Mouse (Mus musculus) layer of hippocampus, adult 18-20 months (tissue): ENCODE results near the gene Cisd3. TPM values are rescaled to one million over a fixed set of nuclear protein-coding genes. Genes with fewer than 3 reads are reported as not detected.

ENCODE experiments used
- DNase-seq, 2 experiments: peaks; one replicate each; pipeline ENCODE4 v3.0.0; 2022; ENCODE audit warnings: low spot score in 2 of 2
- total RNA-seq, 2 experiments: library from RNA; stranded (reverse); gene quantifications; 2 replicates each; pipeline ENCODE4 v1.2.3; 2021

The Cisd3 gene
- total RNA-seq, 2 experiments from 2014 or later, result 51.3 to 52.0 TPM

DNA sequence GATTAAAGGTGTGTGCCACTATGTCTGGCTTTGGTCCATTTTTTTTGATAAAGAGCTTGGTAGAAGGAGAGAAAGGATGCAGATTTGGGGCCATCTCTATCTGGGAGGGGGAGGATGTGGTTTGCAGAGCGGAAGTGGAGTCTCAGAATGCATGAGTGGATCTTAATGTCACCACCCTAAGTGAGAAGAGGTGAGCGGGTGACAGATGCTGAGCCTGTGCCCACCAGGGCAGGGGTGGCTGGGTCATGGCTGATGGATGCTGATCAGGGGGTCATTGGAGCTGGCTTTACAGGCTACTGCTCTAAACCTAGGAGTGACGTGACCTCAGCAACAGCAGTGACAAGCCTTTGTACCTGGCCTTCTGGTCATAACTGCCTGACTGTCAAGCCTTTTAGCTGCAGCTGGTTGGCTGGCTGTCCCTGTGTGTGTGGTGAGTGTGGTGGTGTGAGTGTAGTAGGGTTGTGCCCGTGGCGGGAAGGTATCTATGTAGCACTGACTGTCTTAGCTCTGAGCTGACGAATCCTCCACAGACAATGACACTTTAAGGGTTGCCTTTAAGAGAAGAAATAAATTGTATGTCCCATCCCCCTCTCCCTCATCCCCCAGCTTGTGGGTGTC lies 1.5 kb upstream of the Cisd3 start:
- DNase-seq, result no peak

DNA sequence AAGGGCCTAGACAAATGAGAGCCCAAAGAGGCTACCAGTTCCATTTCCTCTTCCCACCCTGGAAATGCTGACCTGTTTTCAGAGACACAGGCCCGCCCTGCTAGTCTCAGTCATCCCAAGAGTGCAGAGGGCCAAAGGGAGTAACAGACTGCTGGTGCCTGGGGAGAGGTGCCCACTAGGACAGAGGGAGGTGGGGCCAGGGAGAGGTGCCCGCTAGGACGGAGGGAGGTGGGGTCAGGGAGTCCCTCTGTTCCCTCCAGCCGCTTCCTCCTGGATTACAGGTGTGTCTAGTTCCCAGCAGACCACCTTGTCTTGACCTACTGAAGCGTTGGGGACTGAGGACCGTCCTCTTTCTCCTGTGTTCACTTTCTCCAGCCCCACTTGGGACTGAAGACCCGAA lies 860 bp upstream of the Cisd3 start:
- no peak for DNase-seq

DNA sequence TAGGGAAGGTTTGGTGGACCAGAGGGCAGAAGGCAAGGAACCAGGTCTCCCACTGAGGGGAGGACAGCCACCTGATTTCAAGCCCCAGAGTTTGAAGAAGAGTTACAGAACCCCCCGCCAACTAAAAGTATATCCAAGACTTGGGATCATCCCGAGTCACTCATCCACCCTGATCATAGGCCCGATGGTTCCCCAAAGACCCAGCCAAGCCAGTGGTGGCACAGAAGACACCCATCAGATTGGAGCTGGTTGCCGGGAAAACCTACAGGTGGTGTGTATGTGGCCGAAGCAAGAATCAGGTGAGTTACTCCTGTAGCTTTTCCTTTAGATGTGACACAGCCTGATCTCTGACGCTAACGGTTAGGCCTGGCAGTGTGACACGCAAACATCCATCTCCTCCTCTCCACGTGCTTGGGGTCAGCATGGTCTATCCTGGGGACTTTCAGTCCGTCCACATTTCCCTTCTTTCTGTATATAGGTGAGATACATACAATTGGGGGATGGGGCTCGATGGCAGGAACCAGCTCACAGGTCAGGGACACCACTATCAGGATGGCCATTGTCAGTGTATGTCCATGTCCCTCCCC lies 789 bp downstream of the Cisd3 start:
- DNase-seq, result no peak

DNA sequence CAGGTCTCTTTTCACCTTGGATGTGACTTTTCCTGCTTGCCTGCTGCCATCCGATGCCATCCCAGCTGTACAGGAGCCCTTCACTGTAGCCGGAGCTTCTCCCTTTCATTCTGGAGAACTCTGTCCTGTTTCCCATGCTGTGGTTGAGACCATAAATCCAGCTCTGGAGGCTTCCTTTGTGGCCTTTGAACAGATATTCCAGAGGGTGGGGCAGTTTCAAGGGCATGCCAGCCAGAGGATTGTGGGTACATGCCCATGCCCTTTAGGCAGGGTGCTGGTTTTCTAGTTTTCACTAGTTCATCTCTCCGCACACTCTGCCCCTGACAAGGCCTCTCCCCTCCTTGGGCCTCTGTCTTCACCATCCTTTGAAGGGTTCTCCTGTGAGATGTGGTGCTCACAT lies 1.4 kb downstream of the Cisd3 start:
- no peak for DNase-seq

DNA sequence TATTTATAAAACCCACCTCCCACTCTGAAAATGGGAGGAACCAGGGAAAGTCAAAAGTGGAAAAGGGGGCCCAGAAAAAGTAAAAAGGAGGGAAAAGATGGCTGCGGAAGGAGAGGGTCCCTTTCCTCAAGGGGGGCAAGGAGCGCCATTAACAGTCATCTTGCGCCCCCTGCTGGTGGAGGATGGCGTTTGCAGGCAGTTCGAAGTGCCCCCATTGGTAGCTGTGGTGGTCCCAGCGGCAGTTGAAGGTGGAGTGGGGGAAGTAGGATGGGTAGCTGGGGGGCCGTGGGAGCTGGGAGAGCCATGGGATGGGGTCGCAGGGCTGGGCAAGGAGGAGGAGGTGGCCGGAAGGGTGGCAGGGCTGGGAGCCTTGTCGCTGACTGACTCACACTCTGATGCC lies 4.2 kb downstream of the Cisd3 start:
- DNase-seq, result peak in 1 of 2 experiments; percentile 62

DNA sequence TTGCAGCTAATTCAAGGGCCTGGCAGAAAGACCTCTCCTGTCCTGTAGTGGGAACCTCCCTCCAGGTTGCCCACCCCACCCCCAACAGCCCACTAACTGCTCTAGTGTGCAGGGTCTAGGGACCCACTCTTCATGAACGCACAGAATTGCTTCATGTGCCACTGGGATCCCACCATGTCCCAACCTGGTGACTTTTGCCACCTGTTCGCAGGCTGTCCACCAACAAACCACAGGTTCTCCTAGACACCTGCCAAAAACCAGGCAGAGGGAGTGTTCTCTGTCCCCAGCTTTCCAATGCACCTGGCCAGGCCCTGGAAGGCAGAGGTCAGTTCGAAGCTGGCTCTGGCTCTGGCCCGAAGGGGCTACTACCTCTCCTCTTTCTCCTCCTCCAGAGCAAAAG lies 8.8 kb downstream of the Cisd3 start:
- DNase-seq, result no peak

DNA sequence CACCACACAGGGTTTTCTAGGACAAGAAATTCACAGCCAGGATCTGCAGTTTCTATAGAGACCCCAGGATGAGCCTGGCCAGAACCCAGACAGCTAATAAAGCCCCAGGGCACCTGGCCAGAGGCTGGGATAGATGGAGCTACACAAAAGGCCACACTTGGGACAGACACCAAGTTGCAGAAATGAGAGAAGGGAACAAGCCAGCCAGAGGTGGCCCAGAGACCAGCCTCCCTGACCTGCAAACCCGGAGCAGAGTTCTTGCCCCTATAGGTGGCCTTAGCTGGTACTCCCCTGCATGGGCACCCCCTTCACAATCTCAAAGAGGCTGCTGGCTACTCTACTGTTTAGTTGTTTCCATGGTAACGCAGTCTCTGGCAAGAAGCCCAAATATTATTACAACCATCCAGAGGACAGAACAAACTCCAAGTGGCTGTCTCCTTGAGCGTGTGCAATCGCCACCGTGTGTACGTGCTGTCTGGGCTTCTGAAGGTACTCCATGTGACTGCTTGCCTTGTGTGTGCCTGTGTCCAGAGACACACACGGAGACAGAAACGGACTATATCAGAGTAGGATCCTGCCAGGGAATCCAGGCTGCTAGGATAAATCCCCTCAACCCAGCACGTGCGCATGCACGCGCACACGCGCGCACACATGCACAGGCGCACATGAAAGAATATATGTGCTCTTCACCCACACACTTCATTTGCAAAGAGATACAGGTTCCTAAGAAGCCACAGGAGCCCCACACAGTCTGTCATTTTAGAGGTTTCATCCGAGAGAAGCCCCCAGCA lies 9.5 kb downstream of the Cisd3 start:
- DNase-seq, result peak in 1 of 2 experiments; percentile 73

DNA sequence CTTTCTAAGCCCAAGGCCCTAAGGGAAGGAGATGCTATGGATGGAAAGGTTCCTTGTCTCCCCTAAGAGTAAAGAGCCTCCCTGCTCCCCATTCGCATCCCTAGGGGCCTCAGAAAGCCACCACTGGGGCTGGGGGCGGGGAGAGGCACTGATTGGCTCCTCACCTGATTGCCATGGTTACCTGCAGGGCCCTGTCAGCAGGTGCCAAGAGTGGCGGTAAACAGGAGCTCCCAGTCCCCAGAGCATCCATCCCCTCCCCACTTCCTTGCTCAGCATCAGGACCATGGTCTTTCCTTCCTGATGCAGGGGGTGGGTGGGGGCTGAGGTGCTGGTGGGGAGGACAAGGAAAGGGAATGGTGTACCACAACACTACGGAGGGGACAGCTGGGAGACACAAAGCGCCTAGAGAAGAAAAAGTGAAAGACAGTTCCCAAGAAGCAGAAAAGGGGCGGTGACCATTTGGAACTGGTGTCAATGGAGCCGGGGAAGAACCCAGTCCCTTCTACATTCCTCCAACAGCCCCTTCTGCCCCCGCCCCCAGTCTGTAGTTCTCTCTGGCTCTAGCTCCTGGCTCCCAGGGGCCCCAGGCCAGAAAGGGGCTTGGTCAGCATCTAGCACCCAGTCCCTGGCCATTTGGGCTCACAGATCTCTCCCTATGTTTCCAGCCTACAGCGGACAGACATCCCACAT lies 10.2 kb downstream of the Cisd3 start:
- no peak for DNase-seq

DNA sequence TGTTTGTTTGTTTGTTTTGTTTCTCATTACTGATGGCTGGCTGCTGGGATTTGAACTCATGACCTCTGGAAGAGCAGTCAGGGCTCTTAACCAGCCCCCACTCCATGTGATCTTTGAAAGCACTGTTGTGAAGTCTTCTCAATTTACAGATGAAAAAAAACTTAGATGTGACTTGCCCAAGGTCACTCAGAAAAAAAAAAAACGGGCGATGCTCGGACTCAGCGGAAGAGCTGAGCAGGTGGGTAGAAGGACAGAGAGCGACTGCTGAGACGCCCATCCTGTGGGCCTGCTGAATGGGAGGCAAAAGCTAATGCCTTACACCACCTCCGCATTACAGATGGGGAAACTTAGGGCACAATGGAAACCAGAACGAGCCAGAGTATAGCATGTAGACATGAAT lies 11.0 kb downstream of the Cisd3 start:
- DNase-seq, result no peak

DNA sequence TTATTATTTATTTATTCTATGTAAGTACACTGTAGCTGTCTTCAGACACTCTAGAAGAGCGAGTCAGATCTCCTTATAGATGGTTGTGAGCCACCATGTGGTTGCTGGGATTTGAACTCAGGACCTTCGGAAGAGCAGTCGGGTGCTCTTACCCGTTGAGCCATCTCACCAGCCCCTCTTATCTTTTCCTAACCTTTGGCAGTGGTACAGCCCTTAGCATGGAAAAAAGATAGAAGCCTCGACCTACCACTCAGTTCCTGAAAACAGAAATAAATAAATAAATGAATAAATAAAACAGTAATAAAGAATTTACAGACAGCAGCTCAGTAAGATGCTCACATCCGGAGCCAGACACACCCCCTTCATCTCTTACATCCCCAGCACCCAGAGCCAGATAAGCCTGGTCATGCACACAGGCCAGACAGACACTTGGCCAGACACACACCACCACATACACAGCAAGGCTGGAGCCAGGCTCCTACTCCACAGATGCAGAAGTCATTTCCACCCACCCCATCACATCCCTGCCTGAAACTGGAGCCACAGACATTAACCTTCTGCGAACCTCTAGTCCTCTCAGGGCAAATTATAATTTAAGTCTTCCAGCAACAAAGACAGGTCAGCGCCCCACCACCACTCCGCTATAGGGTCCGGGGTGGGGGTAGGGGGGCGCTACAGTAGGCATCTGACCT lies 11.7 kb downstream of the Cisd3 start:
- DNase-seq, result no peak

DNA sequence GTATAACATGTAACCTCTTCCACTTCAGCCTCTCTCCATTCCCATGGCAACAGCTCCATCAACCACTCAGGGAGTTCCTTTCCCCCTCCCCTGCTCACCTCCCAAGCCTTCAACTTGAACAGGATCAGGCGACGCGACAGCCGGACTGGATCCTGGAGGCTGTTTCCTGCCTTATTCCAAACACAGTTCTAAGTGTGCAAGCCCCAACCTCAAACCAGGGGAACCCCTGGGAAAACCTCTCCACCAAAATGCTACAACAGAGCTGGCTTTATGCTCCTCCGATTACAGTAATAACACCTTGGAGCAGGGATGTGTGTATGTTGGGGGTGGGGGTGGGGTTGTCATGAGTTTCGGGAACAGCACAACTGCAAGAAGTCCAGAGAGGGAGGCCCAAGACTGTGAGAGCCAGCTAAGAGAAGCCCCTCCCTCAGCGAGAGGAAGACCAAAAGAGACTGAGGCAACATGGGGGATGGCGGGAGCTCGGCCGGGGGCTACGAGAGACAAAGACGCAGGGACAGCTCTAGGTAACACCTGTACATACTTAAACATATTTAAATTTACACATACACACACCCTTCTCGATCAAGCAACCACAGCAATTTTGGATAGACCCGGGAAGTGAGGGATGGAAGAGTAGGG lies 12.4 kb downstream of the Cisd3 start:
- DNase-seq, result no peak

DNA sequence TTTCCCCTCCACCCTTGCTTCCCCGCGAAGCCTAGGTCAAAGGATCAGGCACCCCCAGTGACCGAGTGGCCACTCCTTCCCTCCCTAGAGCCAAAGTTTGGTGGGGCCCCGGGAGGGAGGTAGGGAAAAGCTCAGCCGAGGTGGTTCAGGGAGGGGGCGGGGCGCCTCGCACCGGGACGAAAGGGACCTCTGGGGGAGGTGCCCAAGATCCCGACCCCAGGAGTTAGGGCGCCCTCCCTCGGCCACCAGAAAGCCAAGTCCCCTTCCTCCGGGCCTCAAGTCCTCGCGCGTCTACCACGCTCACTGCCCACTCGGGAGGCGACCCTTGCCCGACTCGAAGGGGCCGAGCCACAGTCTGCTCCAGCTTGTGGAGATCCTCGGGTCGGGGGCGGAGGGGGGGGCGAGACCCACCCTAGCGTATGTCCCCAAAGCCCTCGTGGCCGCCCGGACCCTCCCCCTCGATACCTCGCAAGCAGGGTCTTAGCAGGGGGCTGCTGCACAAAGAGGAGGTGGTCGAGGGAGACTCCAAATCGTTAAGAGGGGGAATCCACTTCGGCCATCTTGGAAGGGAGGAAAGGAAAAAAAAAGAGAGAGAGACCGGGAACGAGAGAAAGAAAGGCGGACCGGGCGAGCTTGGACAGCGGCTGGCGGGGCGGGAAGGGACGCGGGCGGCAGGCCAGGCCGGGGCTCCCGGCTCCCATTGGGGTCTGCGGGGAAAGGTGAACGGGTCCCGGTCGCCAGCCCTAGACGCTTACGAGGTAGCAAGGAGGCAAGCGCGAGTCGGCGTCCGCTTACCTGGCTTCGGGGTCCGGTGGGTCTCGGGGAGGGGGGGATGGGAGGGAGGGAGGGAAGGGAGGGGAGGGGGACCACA lies 13.3 kb downstream of the Cisd3 start:
- no peak for DNase-seq

DNA sequence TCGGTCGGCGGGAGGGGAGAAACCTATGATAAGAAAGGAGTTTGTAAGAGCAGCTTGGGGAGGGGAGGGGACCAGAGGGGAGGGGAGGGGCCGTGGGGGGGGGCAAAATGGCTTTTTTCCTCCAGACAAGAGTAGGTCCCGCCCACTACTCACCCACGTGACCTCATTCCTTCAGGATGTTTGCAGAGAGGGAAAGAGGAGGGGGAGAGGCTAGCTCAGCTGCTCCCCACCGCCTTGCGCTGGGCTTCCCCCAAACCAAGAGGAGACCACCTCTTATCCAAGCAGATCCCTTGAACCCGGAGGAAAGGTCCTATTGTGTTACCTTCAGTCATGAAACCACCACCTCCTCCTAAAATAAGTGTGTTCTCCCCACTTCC lies 14.0 kb downstream of the Cisd3 start:
- peak; percentile 67 to 83 for DNase-seq

DNA sequence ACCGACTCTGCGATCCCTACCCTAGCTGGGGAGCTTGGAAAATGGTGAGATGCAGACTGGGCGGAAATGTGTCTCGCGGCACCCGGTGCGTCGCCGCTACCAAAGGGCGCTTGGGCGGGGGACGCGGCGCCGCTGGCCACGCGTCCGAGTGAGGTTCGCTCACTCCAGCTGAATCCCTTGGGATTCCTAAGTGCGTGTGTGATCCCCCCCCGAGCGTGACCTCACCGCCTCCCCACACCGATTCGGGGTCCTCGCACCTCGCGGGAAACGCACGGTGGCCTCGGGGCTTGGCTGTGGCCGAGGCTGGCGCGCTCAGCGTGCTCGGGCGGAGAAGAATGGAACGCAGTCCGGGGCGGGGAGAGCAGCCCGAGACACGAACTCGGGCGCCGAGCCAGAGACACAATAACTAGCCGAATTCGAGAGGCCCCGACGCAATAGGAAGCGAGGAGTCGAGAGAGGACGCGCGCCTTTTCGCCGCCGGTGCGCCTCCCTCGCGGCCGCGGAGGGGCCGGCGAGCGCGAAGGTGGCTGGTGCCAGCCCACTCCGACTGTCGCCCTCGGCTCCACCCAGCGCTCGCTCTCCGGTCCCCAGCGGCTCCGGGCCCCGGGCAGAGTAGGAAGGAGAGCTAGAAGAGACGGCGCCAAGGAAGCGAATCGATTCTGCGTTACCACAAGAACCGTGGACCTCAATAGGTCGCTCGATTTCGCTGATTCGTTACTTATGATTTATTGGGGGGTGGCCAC lies 14.5 kb downstream of the Cisd3 start, which contains the start of gene Pcgf2:
Pcgf2 (minus strand) TSS at position 495 of the 743 bp plus-strand sequence.
- peak in 1 of 2 experiments; percentile 66 for DNase-seq

DNA sequence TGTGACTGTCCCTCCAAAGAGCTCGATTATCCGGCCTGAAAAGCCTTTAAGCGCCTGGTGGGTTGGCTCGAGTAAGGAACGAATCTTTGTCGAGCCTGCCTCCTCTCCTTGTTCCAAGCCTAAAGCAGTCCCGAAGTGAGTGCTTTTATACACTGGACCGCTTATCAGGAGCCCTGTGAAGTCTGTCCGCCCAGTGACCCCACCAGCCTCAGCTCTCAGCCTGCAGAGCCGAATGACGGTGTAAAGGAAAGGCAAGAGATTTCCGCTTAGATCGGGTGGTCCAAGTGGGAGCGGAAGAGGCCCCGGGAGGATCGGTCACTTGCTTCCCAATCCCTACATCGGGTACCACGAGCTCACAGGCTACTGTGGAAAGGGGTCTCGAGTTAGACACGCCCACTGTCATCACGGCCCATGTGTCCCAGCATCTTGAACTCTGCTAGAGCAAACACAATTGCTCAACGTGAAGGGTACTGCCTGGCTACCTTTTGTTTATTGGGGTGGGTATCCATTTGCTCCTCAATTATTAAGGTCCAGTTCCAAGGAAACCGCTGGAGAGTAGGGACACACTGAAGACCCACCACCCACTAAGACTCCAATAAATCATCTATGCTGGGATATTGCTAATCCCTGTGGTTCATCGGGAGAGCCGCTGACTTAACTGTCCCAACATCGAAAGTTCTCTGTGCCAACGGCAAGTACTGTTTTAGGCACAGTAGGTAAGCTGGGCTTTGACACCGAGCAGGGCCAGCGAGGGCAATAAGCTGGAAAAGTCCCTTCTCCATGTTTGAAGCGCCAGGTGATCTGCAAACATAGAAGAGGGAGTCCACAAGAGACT lies 15.3 kb downstream of the Cisd3 start:
- no peak for DNase-seq

DNA sequence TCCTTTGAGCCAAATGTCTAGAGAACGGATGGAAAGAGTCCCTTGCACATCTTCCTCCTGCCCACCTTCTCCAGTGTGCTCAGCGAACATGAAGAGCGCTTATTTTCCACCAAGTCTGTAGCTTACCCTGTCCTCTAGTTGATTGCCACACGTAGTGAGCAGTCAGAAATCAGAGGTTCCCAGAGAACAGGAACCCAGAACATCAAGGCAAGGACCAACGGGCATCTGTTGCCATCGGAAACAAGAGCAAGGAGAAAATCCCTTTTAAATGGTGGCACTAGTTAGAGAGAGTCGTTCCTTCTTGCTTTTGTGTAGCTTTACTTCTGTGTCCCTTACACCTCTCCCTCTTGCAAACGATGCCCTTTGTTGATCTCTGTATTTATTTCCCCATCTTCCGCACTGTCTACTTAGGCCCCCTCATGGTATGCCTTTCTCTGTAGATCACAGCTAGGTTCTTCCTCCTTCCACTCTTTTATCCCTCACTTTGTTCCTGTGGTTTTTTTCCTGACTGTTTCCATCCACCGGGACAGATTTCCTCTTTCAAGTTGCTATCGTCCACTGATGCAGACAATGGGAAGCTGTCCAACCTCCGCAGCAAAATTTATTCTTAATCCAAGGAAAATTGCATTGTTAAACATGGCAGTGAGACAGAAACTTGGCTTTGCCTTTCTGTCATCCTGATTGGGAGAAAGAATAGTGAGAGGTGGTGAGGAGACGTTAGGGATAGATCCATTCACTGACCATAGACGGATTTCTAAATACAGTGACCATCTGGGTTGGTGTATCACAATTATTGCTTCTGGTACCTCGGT lies 16.2 kb downstream of the Cisd3 start:
- DNase-seq, result no peak

DNA sequence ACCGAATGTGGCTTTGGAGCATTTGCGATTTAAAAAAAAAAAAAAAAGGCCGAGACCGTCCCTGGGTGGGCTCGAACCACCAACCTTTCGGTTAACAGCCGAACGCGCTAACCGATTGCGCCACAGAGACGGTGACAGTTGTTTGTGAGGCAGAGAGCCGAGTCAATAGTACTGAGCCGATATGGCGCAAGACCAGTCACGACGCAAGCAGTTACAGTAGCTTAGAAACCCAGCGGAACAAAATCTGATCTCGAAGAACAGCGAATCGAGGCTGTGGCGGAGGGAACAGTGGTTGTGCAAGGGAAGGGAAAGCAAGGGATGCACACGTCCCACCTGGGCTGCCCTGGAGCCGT lies 16.7 kb downstream of the Cisd3 start:
- DNase-seq, result peak; percentile 85 to 94
